Mouse (Mus musculus) lung, postnatal 4 days (tissue): ENCODE measurements around the gene Cttnbp2nl.

Source experiments
- DNase-seq, 2 experiments: peaks; one replicate each; pipeline ENCODE4 v3.0.0; 2021

The Cttnbp2nl gene

GRCm38 (mm10) chr3:105012696-105013313, 40.1 kb downstream of the Cttnbp2nl start:
- no peak for DNase-seq

GRCm38 (mm10) chr3:105011883-105012282, 41.1 kb downstream of the Cttnbp2nl start:
- DNase-seq: no peak

GRCm38 (mm10) chr3:105010681-105011339, 42.1 kb downstream of the Cttnbp2nl start:
- DNase-seq: no peak

GRCm38 (mm10) chr3:105008070-105008469, 44.9 kb downstream of the Cttnbp2nl start:
- DNase-seq: peak; percentile 58 to 84

GRCm38 (mm10) chr3:105006101-105006500, 46.8 kb downstream of the Cttnbp2nl start:
- no peak for DNase-seq

- DNase-seq: peak in 1 of 2 experiments; percentile 29
Observed at GRCm38 (mm10) chr3:105005561-105006065, 47.3 kb downstream of the Cttnbp2nl start.

GRCm38 (mm10) chr3:105005011-105005410, 47.9 kb downstream of the Cttnbp2nl start:
- DNase-seq: no peak

GRCm38 (mm10) chr3:105003960-105004463, 48.9 kb downstream of the Cttnbp2nl start:
- DNase-seq: no peak

GRCm38 (mm10) chr3:105001374-105001773, 51.6 kb downstream of the Cttnbp2nl start:
- DNase-seq: peak in 1 of 2 experiments; percentile 52

GRCm38 (mm10) chr3:105000561-105000960, 52.4 kb downstream of the Cttnbp2nl start:
- DNase-seq: peak; percentile 46 to 73

GRCm38 (mm10) chr3:104997563-104997962, 55.4 kb downstream of the Cttnbp2nl start:
- DNase-seq: peak; percentile 43 to 44

GRCm38 (mm10) chr3:104995707-104996106, 57.2 kb downstream of the Cttnbp2nl start:
- DNase-seq: no peak

- DNase-seq: peak in 1 of 2 experiments; percentile 51
Observed at GRCm38 (mm10) chr3:104994415-104994841, 58.5 kb downstream of the Cttnbp2nl start.

- DNase-seq: peak; percentile 56 to 65
Observed at GRCm38 (mm10) chr3:104993800-104994199, 59.1 kb downstream of the Cttnbp2nl start.

- peak; percentile 91 to 94 for DNase-seq
Observed at GRCm38 (mm10) chr3:104992709-104993388, 60.1 kb downstream of the Cttnbp2nl start.

- peak in 1 of 2 experiments; percentile 69 for DNase-seq
Observed at GRCm38 (mm10) chr3:104991703-104992102, 61.2 kb downstream of the Cttnbp2nl start.

GRCm38 (mm10) chr3:104987884-104988283, 65.1 kb downstream of the Cttnbp2nl start:
- no peak for DNase-seq

GRCm38 (mm10) chr3:104979735-104980134, 73.2 kb downstream of the Cttnbp2nl start:
- DNase-seq: no peak

GRCm38 (mm10) chr3:104967548-104968300, 85.2 kb downstream of the Cttnbp2nl start:
- DNase-seq: peak; percentile 92 to 96

GRCm38 (mm10) chr3:104965991-104966554, 86.9 kb downstream of the Cttnbp2nl start:
- DNase-seq: no peak

- no peak for DNase-seq
Observed at GRCm38 (mm10) chr3:104965070-104965855, 87.7 kb downstream of the Cttnbp2nl start.
